Mouse (Mus musculus) CH12.LX (cell line): ENCODE results near the gene Smug1.

Source experiments
- CTCF ChIP-seq, 2 experiments: IDR thresholded peaks in 1 of 2; conservative IDR thresholded peaks in 1 of 2; 2 replicates each; pipeline ENCODE4 v1.5.1; 2011 to 2012; ENCODE audit warnings: low read depth in 2 of 2, low read length in 2 of 2, improper control_type of control experiment in 1 of 2, inconsistent platforms in 1 of 2, mild to moderate bottlenecking in 1 of 2, moderate library complexity in 1 of 2
- GABPA ChIP-seq: IDR thresholded peaks from 2 replicates; pipeline ENCODE4 v1.6.1; 2012; ENCODE audit warnings: low read depth, low read length, improper control_type of control experiment, inconsistent platforms; ENCODE audit not compliant: insufficient replicate concordance
- HCFC1 ChIP-seq: IDR thresholded peaks from 2 replicates; pipeline ENCODE4 v1.6.1; 2012; ENCODE audit warnings: low read depth, mild to moderate bottlenecking, inconsistent platforms, low read length, improper control_type of control experiment
- MAFK ChIP-seq: IDR thresholded peaks from 2 replicates; pipeline ENCODE4 v1.6.1; 2011; ENCODE audit warnings: low read length, improper control_type of control experiment; ENCODE audit not compliant: insufficient replicate concordance
- MEF2A ChIP-seq: IDR thresholded peaks from 2 replicates; pipeline ENCODE4 v1.6.1; 2014; ENCODE audit warnings: low read depth, mild to moderate bottlenecking, inconsistent platforms, low read length, improper control_type of control experiment, borderline replicate concordance
- NRF1 ChIP-seq: IDR thresholded peaks from 2 replicates; pipeline ENCODE4 v1.6.1; 2014; ENCODE audit warnings: low read depth, mild to moderate bottlenecking, inconsistent platforms, low read length, improper control_type of control experiment, moderate library complexity
- POLR2A ChIP-seq: IDR thresholded peaks from 2 replicates; pipeline ENCODE4 v1.6.1; 2011; ENCODE audit warnings: low read depth, mild to moderate bottlenecking, improper control_type of control experiment, low read length
- POLR2AphosphoS2 ChIP-seq: IDR thresholded peaks from 2 replicates; pipeline ENCODE4 v1.6.1; 2011; ENCODE audit warnings: low read depth, low read length, improper control_type of control experiment
- TCF12 ChIP-seq: IDR thresholded peaks from 2 replicates; pipeline ENCODE4 v1.6.1; 2014; ENCODE audit warnings: low read depth, mild to moderate bottlenecking, inconsistent platforms, low read length, improper control_type of control experiment
- ZC3H11A ChIP-seq: IDR thresholded peaks from 2 replicates; pipeline ENCODE4 v1.6.1; 2012; ENCODE audit warnings: low read depth, mild to moderate bottlenecking, inconsistent platforms, low read length, improper control_type of control experiment
- ZNF384 ChIP-seq: IDR thresholded peaks from 2 replicates; pipeline ENCODE4 v1.6.1; 2012; ENCODE audit warnings: low read depth, low read length, improper control_type of control experiment, inconsistent platforms

GRCm38 (mm10) chr15:103180406-103180805, 13.5 kb upstream of the Smug1 start:
- TF ChIP-seq MEF2A = no peak
- no peak for TF ChIP-seq POLR2A
- no peak for TF ChIP-seq ZC3H11A
- no peak for TF ChIP-seq CTCF (conservative IDR thresholded peaks at IDR 0.05 in 1 of 2, IDR thresholded peaks at IDR 0.05 in 1 of 2; ENCODE audit: low read depth in 2 of 2, low read length in 2 of 2)
- TF ChIP-seq ZNF384 = no peak
- no peak for TF ChIP-seq GABPA
- no peak for TF ChIP-seq MAFK
- TF ChIP-seq NRF1 = no peak
- TF ChIP-seq TCF12 = peak; percentile 76; the same call in 1 of the 2 replicates
- no peak for TF ChIP-seq HCFC1
- TF ChIP-seq POLR2AphosphoS2 = no peak
